Mouse (Mus musculus) megakaryocyte, embryonic 14.5 days (primary cell): Measurements from ENCODE around the gene Nemf. TPM values are rescaled to one million over a fixed set of nuclear protein-coding genes. Genes with fewer than 3 reads are reported as not detected.

Experiments used
- H3K27me3 ChIP-seq: replicated peaks from 2 replicates; pipeline ENCODE3; 2012; ENCODE audit warnings: inconsistent platforms
- H3K36me3 ChIP-seq: replicated peaks from 2 replicates; pipeline ENCODE3; 2012; ENCODE audit warnings: low read length, inconsistent platforms, mixed read lengths
- H3K4me1 ChIP-seq: 2 replicates; pipeline ENCODE4 v1.6.1; 2012; ENCODE audit warnings: inconsistent platforms
- H3K4me3 ChIP-seq: replicated peaks from 2 replicates; pipeline ENCODE3; 2012; ENCODE audit warnings: moderate library complexity, mild to moderate bottlenecking, inconsistent platforms
- H3K9me3 ChIP-seq: 2 replicates; pipeline ENCODE4 v1.6.1; 2012; ENCODE audit warnings: inconsistent platforms
- FLI1 ChIP-seq: IDR thresholded peaks from 2 replicates; pipeline ENCODE4 v1.6.1; 2012; ENCODE audit warnings: low read length, inconsistent platforms, mixed read lengths
- GATA1 ChIP-seq: IDR thresholded peaks from 3 replicates; pipeline ENCODE4 v1.6.1; 2012; ENCODE audit warnings: mixed read lengths, low read length, inconsistent platforms, borderline replicate concordance
- polyA plus RNA-seq: library from polyadenylated mRNA; stranded (reverse); fragments of >175 nt; gene quantifications from 2 replicates; pipeline ENCODE4 v1.2.3, GENCODE M21; 2012; ENCODE audit warnings: low replicate concordance; ENCODE audit not compliant: insufficient read depth

Gene Nemf
- polyA plus RNA-seq, 1 experiment = 1.4 TPM

DNA sequence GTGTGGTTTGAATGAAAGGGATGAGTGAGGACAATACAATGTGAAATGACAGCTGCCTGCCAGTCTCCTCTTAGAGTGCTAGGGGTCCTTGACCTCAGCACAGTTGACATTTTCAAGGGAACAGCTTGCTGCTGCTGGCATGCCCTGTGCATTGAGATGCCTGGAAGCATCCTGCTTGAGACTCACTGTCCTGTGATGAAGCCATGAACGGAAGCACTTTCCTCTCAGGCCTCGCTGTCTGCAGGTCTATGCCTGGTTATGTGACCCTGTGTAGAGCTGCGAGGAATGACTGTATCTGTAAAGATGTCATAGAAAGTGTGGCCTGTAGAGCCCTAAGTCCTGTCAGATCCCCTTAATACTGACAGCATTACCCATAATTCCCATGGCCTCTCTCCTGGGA lies 91.9 kb downstream of the Nemf start:
- H3K4me1 ChIP-seq = no peaks in the 10 kb centered on the region
- H3K9me3 ChIP-seq = no peaks in the 10 kb centered on the region
- H3K36me3 ChIP-seq = peaks cover 2% of the 10 kb centered on the region
- peaks cover 2% of the 10 kb centered on the region for H3K27me3 ChIP-seq
- no peak overlapping the region for H3K4me3 ChIP-seq
- no peak for TF ChIP-seq FLI1
- TF ChIP-seq GATA1 = no peak

DNA sequence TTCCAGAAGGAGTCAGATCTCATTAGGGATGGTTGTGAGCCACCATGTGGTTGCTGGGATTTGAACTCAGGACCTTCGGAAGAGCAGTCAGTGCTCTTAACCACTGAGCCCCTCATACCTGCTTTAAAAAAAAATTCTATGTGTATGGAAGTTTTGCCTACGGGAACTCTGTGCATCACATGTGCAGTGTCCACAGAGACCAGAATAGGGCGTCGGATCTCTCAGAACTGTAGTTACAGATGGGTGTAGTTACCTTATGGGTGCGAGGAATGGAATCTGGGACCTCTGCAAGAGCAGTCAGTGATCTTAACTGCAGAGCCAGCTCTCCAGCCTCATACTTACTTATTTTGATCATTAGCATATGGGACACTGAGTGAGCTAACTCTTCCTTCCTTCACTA lies 94.7 kb downstream of the Nemf start:
- Histone ChIP-seq H3K4me1 (0 out of 2 replicates have a peak, but pooled peaks cover 4% of the 10 kb centered on the region), H3K27me3 (peaks cover 2% of the 10 kb centered on the region), H3K4me3 (no peak overlapping the region), H3K36me3 (peaks cover 10% of the 10 kb centered on the region), H3K9me3 (no peaks in the 10 kb centered on the region)
- TF ChIP-seq FLI1 (no peak), GATA1 (no peak)

Other genes with a start within 250 kb of the Nemf start
- gene Rps29, start 198.0 kb downstream of the Nemf start, polyA plus RNA-seq = 250 and 1,840 TPM in 2 replicates
- 14.7 TPM in 1 of 2 replicates, not detected in the other for gene Lrr1, start 188.4 kb downstream of the Nemf start, polyA plus RNA-seq
- 6.9 and 62.3 TPM in 2 replicates for gene Rpl36al, start 173.1 kb downstream of the Nemf start, polyA plus RNA-seq
- gene Mgat2, start 173.0 kb downstream of the Nemf start, polyA plus RNA-seq = 21.6 and 30.4 TPM in 2 replicates
- gene Gm49383, start 160.1 kb downstream of the Nemf start, polyA plus RNA-seq = 5.9 and 6.8 TPM in 2 replicates
- gene Dnaaf2, start 158.7 kb downstream of the Nemf start, polyA plus RNA-seq = 0.65 and 2.6 TPM in 2 replicates
- not detected in 2 replicates for gene Gm49384, start 152.9 kb downstream of the Nemf start, polyA plus RNA-seq
- 2.3 and 13.8 TPM in 2 replicates for gene Pole2, start 129.0 kb downstream of the Nemf start, polyA plus RNA-seq
- 1.1 and 1.2 TPM in 2 replicates for gene Klhdc1, start 116.0 kb downstream of the Nemf start, polyA plus RNA-seq
- gene Klhdc2, start 60.5 kb downstream of the Nemf start, polyA plus RNA-seq = 7.4 and 26.4 TPM in 2 replicates
- 211 and 251 TPM in 2 replicates for gene Arf6, start 15.0 kb upstream of the Nemf start, polyA plus RNA-seq
- 3.3 and 4.8 TPM in 2 replicates for gene Gm9887, start 15.3 kb upstream of the Nemf start, polyA plus RNA-seq
- gene Vcpkmt, start 225.9 kb upstream of the Nemf start, polyA plus RNA-seq = 7.0 TPM in 1 of 2 replicates, not detected in the other